Mouse (Mus musculus): ENCODE measurements around the gene Ccdc12. TPM values are rescaled to one million over a fixed set of nuclear protein-coding genes. Genes with fewer than 3 reads are reported as not detected.

Gene Ccdc12
- total RNA-seq, 4 experiments from 2014 or later, result 46.4 to 61.2 (median 57.8) TPM

- DNase-seq (ENCODE audit: low spot score in 2 of 2), result no peak
Observed at GRCm38 (mm10) chr9:110738054-110738453, 81.8 kb downstream of the Ccdc12 start.

- no peak for DNase-seq (ENCODE audit: low spot score in 2 of 2)
Observed at GRCm38 (mm10) chr9:110739961-110740360, 83.7 kb downstream of the Ccdc12 start.

- DNase-seq (ENCODE audit: low spot score in 2 of 2), result no peak
Observed at GRCm38 (mm10) chr9:110741711-110742294, 85.5 kb downstream of the Ccdc12 start, which contains the start of gene Myl3. Gene Myl3, plus strand, starts transcription at chr9:110741861.

- DNase-seq (ENCODE audit: low spot score in 2 of 2), result no peak
Observed at GRCm38 (mm10) chr9:110742295-110742950, 86.1 kb downstream of the Ccdc12 start.

- DNase-seq (ENCODE audit: low spot score in 2 of 2), result no peak
Observed at GRCm38 (mm10) chr9:110742951-110743455, 86.7 kb downstream of the Ccdc12 start.

GRCm38 (mm10) chr9:110743456-110744323, 87.4 kb downstream of the Ccdc12 start:
- no peak for DNase-seq (ENCODE audit: low spot score in 2 of 2)

GRCm38 (mm10) chr9:110745752-110746151, 89.4 kb downstream of the Ccdc12 start:
- no peak for DNase-seq (ENCODE audit: low spot score in 2 of 2)

GRCm38 (mm10) chr9:110746238-110746637, 89.9 kb downstream of the Ccdc12 start:
- DNase-seq (ENCODE audit: low spot score in 2 of 2), result no peak

GRCm38 (mm10) chr9:110746961-110747360, 90.7 kb downstream of the Ccdc12 start, which contains the start of gene Pth1r:
Gene Pth1r, minus strand, starts transcription at chr9:110747145.
- DNase-seq (ENCODE audit: low spot score in 2 of 2), result no peak

- DNase-seq (ENCODE audit: low spot score in 2 of 2), result no peak
Observed at GRCm38 (mm10) chr9:110748451-110748850, 92.1 kb downstream of the Ccdc12 start.

- DNase-seq (ENCODE audit: low spot score in 2 of 2), result no peak
Observed at GRCm38 (mm10) chr9:110750404-110751187, 94.3 kb downstream of the Ccdc12 start.

- no peak for DNase-seq (ENCODE audit: low spot score in 2 of 2)
Observed at GRCm38 (mm10) chr9:110751412-110751811, 95.1 kb downstream of the Ccdc12 start.

GRCm38 (mm10) chr9:110752917-110753435, 96.7 kb downstream of the Ccdc12 start:
- no peak for DNase-seq (ENCODE audit: low spot score in 2 of 2)

- no peak for DNase-seq (ENCODE audit: low spot score in 2 of 2)
Observed at GRCm38 (mm10) chr9:110753773-110754172, 97.5 kb downstream of the Ccdc12 start.

GRCm38 (mm10) chr9:110757816-110758215, 101.5 kb downstream of the Ccdc12 start:
- no peak for DNase-seq (ENCODE audit: low spot score in 2 of 2)

- peak; percentile 25 to 32 for DNase-seq (ENCODE audit: low spot score in 2 of 2)
Observed at GRCm38 (mm10) chr9:110758605-110759004, 102.3 kb downstream of the Ccdc12 start.

- DNase-seq (ENCODE audit: low spot score in 2 of 2), result peak in 1 of 2 experiments; percentile 33
Observed at GRCm38 (mm10) chr9:110759265-110759664, 103.0 kb downstream of the Ccdc12 start.

GRCm38 (mm10) chr9:110760886-110761285, 104.6 kb downstream of the Ccdc12 start:
- DNase-seq (ENCODE audit: low spot score in 2 of 2), result no peak
